Mouse (Mus musculus) cerebellum, postnatal 36 days (tissue): ENCODE results near the gene Olfr843.

ENCODE experiments used
- DNase-seq, 2 experiments: peaks; one replicate each; pipeline ENCODE4 v3.0.0; 2021 to 2022; ENCODE audit warnings: mixed read lengths in 2 of 2

The Olfr843 gene

GRCm38 (mm10) chr9:19251887-19252286, at the start of gene Olfr843:
Olfr843 (minus strand) TSS chr9:19251987.
- DNase-seq = no peak
